Mouse (Mus musculus) MEL (cell line): ENCODE measurements around the gene Slc17a5.

Experiments used
- CTCF ChIP-seq, 3 experiments: IDR thresholded peaks in 2 of 3; conservative IDR thresholded peaks in 1 of 3; 2 replicates each; pipeline ENCODE4 v1.5.1; 2011 to 2012; ENCODE audit warnings: low read length in 3 of 3, low read depth in 2 of 3, mild to moderate bottlenecking in 2 of 3, improper control_type of control experiment in 1 of 3, inconsistent platforms in 1 of 3, mixed read lengths in 1 of 3, moderate library complexity in 1 of 3; ENCODE audit not compliant: control insufficient read depth in 1 of 3, insufficient read depth in 1 of 3, poor library complexity in 1 of 3, severe bottlenecking in 1 of 3
- HCFC1 ChIP-seq: IDR thresholded peaks from 2 replicates; pipeline ENCODE4 v1.6.1; 2012; ENCODE audit warnings: low read depth, mild to moderate bottlenecking, inconsistent platforms, low read length, improper control_type of control experiment, moderate library complexity
- USF1 ChIP-seq: IDR thresholded peaks from 2 replicates; pipeline ENCODE4 v1.6.1; 2014; ENCODE audit warnings: low read depth, mild to moderate bottlenecking, inconsistent platforms, low read length, improper control_type of control experiment, moderate library complexity
- USF2 ChIP-seq, 2 experiments: IDR thresholded peaks; 2 replicates each; pipeline ENCODE4 v1.6.1; 2011 to 2012; ENCODE audit warnings: improper control_type of control experiment in 2 of 2, low read length in 2 of 2, borderline replicate concordance in 1 of 2, inconsistent platforms in 1 of 2, low read depth in 1 of 2, mild to moderate bottlenecking in 1 of 2; ENCODE audit not compliant: insufficient read depth in 1 of 2

DNA sequence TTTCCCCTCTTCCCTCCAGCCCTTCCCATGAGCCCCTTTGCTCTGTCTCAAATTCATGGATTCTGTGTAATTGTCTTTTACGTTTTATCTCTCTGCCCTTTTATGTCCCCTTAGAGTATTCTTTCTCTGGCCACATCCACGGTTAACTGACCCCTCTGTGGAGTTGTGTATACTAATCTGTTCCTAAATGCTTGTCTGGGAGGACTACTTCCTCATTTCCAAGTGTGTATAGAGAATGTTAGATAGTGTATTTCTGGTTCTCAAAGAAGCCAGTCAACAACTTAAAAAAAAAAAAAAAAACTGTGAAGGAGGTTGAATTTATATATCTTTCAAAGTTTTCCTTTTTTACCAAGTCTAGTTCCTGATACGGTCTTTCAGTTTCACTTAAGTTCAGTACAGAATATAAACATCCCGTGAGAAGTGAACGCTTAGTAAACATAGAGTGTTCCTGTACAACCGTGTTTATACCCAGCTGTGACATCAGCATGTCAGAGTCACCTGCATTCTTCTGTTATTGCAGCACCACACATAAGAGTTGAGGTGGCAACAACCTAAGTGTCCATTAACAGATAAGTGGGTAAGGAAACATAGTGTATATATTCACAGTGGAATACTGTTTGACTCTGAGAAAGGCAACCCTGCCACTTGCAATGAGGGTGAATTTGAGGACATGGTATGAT, 44.1 kb upstream of the Slc17a5 start:
- TF ChIP-seq USF2 (IDR thresholded peaks at IDR 0.05; ENCODE audit: borderline replicate concordance in 1 of 2, insufficient read depth in 1 of 2, low read depth in 1 of 2, low read length in 2 of 2) (no peak), USF1 (no peak), CTCF (IDR thresholded peaks at IDR 0.05 in 2 of 3, conservative IDR thresholded peaks at IDR 0.05 in 1 of 3; ENCODE audit: control insufficient read depth in 1 of 3, insufficient read depth in 1 of 3, low read depth in 2 of 3, low read length in 3 of 3, poor library complexity in 1 of 3, severe bottlenecking in 1 of 3) (no peak), HCFC1 (no peak)
